In the genomic region with DNA sequence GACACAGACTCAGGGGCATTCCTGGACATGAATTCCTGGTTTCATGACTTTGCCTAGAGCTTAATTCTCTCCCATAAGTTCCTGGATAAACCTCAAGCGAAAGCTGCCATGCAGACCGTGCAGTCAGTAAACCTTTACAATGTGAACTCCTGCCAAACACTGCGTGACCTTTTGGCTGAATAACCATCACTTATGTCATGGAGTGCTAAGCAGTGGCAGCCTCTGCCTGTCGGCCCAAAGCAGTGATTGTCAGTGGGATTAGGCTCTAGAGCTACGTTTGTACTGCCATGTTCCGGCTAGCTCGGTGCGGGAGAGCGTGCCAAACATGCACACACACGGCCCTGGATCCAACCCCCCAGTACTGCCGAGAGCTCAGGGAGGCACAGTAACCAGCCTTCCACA, we compare ENCODE assay signal across 9 mouse cellular contexts. TPM values are rescaled to one million over a fixed set of nuclear protein-coding genes. Genes with fewer than 3 reads are reported as not detected.
DNase-seq lines count a peak whose midpoint lies in the region; ATAC-seq and TF ChIP-seq lines count a peak whose summit lies in the region.
"Had no signal": no experiment of that assay in that cellular context is flagged by ENCODE, and none has a peak within 500 bp of the region (broad histone marks: within the 10 kb centered on the region; RNA-seq: fewer than 3 reads in every experiment).

No protein-coding gene starts in this region.

- H3K4me3 ChIP-seq in kidney, embryonic 15.5 days (replicated peaks): no peak overlapping the region
- no peak overlapping the region for H3K4me3 ChIP-seq in hindbrain, embryonic 14.5 days (replicated peaks; ENCODE audit: low read length)
- no peak overlapping the region for H3K4me3 ChIP-seq in liver, postnatal 0 days (ENCODE audit: low read depth, low read length)

- 0 out of 2 replicates have a peak overlapping the region, but pooled peaks have one; percentile 37 for H3K27ac ChIP-seq in kidney, embryonic 15.5 days
- H3K27ac ChIP-seq in hindbrain, embryonic 14.5 days: no peak overlapping the region
- no peak overlapping the region for H3K27ac ChIP-seq in liver, postnatal 0 days (ENCODE audit: low read depth)

- H3K27me3 ChIP-seq in kidney, embryonic 15.5 days: no peaks in the 10 kb centered on the region
- H3K27me3 ChIP-seq in hindbrain, embryonic 14.5 days (ENCODE audit: control insufficient read depth, insufficient read depth, low read length): no peaks in the 10 kb centered on the region
- H3K27me3 ChIP-seq in liver, postnatal 0 days (ENCODE audit: insufficient read depth, low read length): no peaks in the 10 kb centered on the region

- H3K4me2 ChIP-seq in kidney, embryonic 15.5 days: no peak overlapping the region
- no peak overlapping the region for H3K4me2 ChIP-seq in hindbrain, embryonic 14.5 days (replicated peaks)
- H3K4me2 ChIP-seq in liver, postnatal 0 days (ENCODE audit: low read depth, low read length): no peak overlapping the region

- TF ChIP-seq EP300 in liver, postnatal 0 days (IDR thresholded peaks at IDR 0.05; ENCODE audit: low read depth): no peak

- TF ChIP-seq CTCF in liver, postnatal 0 days (IDR thresholded peaks at IDR 0.05; ENCODE audit: low read depth): no peak

- no peaks in the 10 kb centered on the region for H3K9me3 ChIP-seq in kidney, embryonic 15.5 days (replicated peaks)
- no peaks in the 10 kb centered on the region for H3K9me3 ChIP-seq in hindbrain, embryonic 14.5 days (ENCODE audit: control insufficient read depth, low read length)
- H3K9me3 ChIP-seq in liver, postnatal 0 days (ENCODE audit: low read length): no peaks in the 10 kb centered on the region

- 0 out of 2 replicates have a peak, but pooled peaks cover 3% of the 10 kb centered on the region for H3K36me3 ChIP-seq in kidney, embryonic 15.5 days
- H3K36me3 ChIP-seq in hindbrain, embryonic 14.5 days (replicated peaks; ENCODE audit: control insufficient read depth, insufficient read depth): no peaks in the 10 kb centered on the region
- no peaks in the 10 kb centered on the region for H3K36me3 ChIP-seq in liver, postnatal 0 days (replicated peaks; ENCODE audit: insufficient read depth, low read length)

- no peak for ATAC-seq in kidney, embryonic 15.5 days (replicated peaks; ENCODE audit: low FRiP score)
- ATAC-seq in hindbrain, embryonic 14.5 days (ENCODE audit: low FRiP score): peak; percentile 27; the same call in 1 of the 2 replicates
- no peak for ATAC-seq in liver, postnatal 0 days
- ATAC-seq: midbrain, embryonic 16.5 days had no signal

- no peak for DNase-seq in kidney, postnatal 36 days
- DNase-seq in adrenal gland, adult 8-10 months: peak; percentile 50
- peak; percentile 66 for DNase-seq in cerebellum, adult 9-10 months
- no peak for DNase-seq in hindbrain, embryonic 14.5 days (ENCODE audit: low spot score)
- DNase-seq in liver, postnatal 0 days: no peak
- DNase-seq in gastrocnemius, postnatal 4 days (ENCODE audit: low spot score in 2 of 2): no peak
- DNase-seq in MN1 (ENCODE audit: low spot score): no peak

- peaks cover 33% of the 10 kb centered on the region for H3K4me1 ChIP-seq in kidney, embryonic 15.5 days
- peaks cover 29% of the 10 kb centered on the region for H3K4me1 ChIP-seq in hindbrain, embryonic 14.5 days (replicated peaks; ENCODE audit: control insufficient read depth, insufficient read depth, low read length)
- no peaks in the 10 kb centered on the region; the same call in 1 of the 2 replicates for H3K4me1 ChIP-seq in liver, postnatal 0 days (ENCODE audit: insufficient read depth)

- no peak overlapping the region for H3K9ac ChIP-seq in kidney, embryonic 15.5 days
- H3K9ac ChIP-seq in hindbrain, embryonic 14.5 days: no peak overlapping the region
- H3K9ac ChIP-seq in liver, postnatal 0 days (replicated peaks): no peak overlapping the region

- WGBS in kidney, embryonic 15.5 days: 52% methylated on average over 11 of the region's 11 CpGs
- 38% methylated on average over 11 of the region's 11 CpGs for WGBS in hindbrain, embryonic 14.5 days
- WGBS in liver, postnatal 0 days (ENCODE audit: insufficient replicate concordance): 76% methylated on average over 11 of the region's 11 CpGs

RNA-seq across cellular contexts. Expression of a gene that starts 18.6 kb away (rescaled TPM):
- polyA plus RNA-seq in kidney, embryonic 15.5 days (2015; fragmentation: Nextera tagmentation; extraction: Ambion mirVana): 14.3 and 15.4 TPM in 2 replicates
- 10 to 100 TPM; 39.1 to 46.8 (median 42.3) TPM for total RNA-seq in adrenal gland, adult 8-10 months (2022)
- 14.3 and 15.0 TPM in 2 replicates for polyA plus RNA-seq in hindbrain, embryonic 14.5 days (2014; fragmentation: Nextera tagmentation; extraction: Ambion mirVana)
- polyA plus RNA-seq in liver, postnatal 0 days (2015; fragmentation: Nextera tagmentation; extraction: Ambion mirVana): 4.9 and 5.4 TPM in 2 replicates
- total RNA-seq in gastrocnemius, postnatal 4 days (2021): 10 to 100 TPM; 61.0 to 67.1 TPM

Comparison
In these comparisons a context has a peak if more than half of its experiments do, and no peak if none do; other contexts are left out.
1. DNase-seq: peak in adrenal gland, adult 8-10 months (single experiment) and cerebellum, adult 9-10 months (single experiment); none in kidney, postnatal 36 days (0 of 2), hindbrain, embryonic 14.5 days (single experiment), liver, postnatal 0 days (single experiment), gastrocnemius, postnatal 4 days (0 of 2) and MN1 (single experiment).